Mouse (Mus musculus) hindbrain, embryonic 15.5 days (tissue): ENCODE data around the gene Nhlrc3. TPM values are rescaled to one million over a fixed set of nuclear protein-coding genes. Genes with fewer than 3 reads are reported as not detected.
A peak's percentile ranks its signal among the peaks of the same experiment; 100 is the strongest.

Experiments used
- ATAC-seq: fragments of 200-750 bp; cut with Nextera tagmentation; 2 replicates; pipeline ENCODE4 v1.8.0; 2017; ENCODE audit warnings: low read depth, moderate number of reproducible peaks, moderate TSS enrichment; ENCODE audit not compliant: low FRiP score
- H3K27ac ChIP-seq: fragments of 300-500 bp; sonication (generic); replicated peaks from 2 replicates; pipeline ENCODE4 v1.5.1; 2015; ENCODE audit warnings: mild to moderate bottlenecking, inconsistent platforms
- H3K27me3 ChIP-seq: fragments of 300-500 bp; sonication (generic); 2 replicates; pipeline ENCODE4 v1.6.1; 2015; ENCODE audit warnings: control low read depth, inconsistent platforms
- H3K36me3 ChIP-seq: fragments of 300-500 bp; sonication (generic); 2 replicates; pipeline ENCODE4 v1.6.1; 2015; ENCODE audit warnings: control low read depth, inconsistent platforms
- H3K4me1 ChIP-seq: fragments of 300-500 bp; sonication (generic); replicated peaks from 2 replicates; pipeline ENCODE4 v1.6.1; 2015; ENCODE audit warnings: control low read depth, inconsistent platforms
- H3K4me2 ChIP-seq: fragments of 300-500 bp; sonication (generic); 2 replicates; pipeline ENCODE4 v1.6.1; 2015; ENCODE audit warnings: moderate library complexity, mild to moderate bottlenecking, inconsistent platforms
- H3K4me3 ChIP-seq: fragments of 300-500 bp; sonication (generic); 2 replicates; pipeline ENCODE4 v1.5.1; 2015; ENCODE audit warnings: mild to moderate bottlenecking, inconsistent platforms
- H3K9ac ChIP-seq: fragments of 300-500 bp; sonication (generic); 2 replicates; pipeline ENCODE4 v1.6.1; 2015; ENCODE audit warnings: inconsistent platforms
- H3K9me3 ChIP-seq: fragments of 300-500 bp; sonication (generic); 2 replicates; pipeline ENCODE4 v1.6.1; 2016; ENCODE audit warnings: control low read depth, inconsistent platforms
- WGBS: fragments of 180-500 bp; shearing (Covaris S2); methylation state at CpG from one replicate; pipeline ENCODE4 v1.1.7; 2015; 5-methylcytosine and 5-hydroxymethylcytosine counted together
- polyA plus RNA-seq: library from polyadenylated mRNA; unstranded; fragments of >200 nt; fragmentation: Nextera tagmentation; extraction: Ambion mirVana; gene quantifications from 2 replicates; pipeline ENCODE4 v1.2.1, GENCODE M21; 2015

The Nhlrc3 gene
- polyA plus RNA-seq, 1 experiment from 2014 or later = 8.8 TPM

GRCm38 (mm10) chr3:53453346-53453745, 9.8 kb downstream of the Nhlrc3 start:
- Histone ChIP-seq H3K36me3 (peaks cover 60% of the 10 kb centered on the region), H3K27me3 (no peaks in the 10 kb centered on the region), H3K4me2 (no peak overlapping the region), H3K27ac (no peak overlapping the region), H3K4me1 (no peaks in the 10 kb centered on the region), H3K9me3 (no peaks in the 10 kb centered on the region), H3K4me3 (no peak overlapping the region), H3K9ac (no peak overlapping the region)
- ATAC-seq = no peak
- WGBS = 94% methylated on average over 7 of the region's 7 CpGs

GRCm38 (mm10) chr3:53452351-53452750, 10.8 kb downstream of the Nhlrc3 start:
- H3K27me3 ChIP-seq = no peaks in the 10 kb centered on the region
- H3K4me3 ChIP-seq = no peak overlapping the region
- no peak for ATAC-seq
- H3K4me2 ChIP-seq = no peak overlapping the region
- no peaks in the 10 kb centered on the region; the same call in 1 of the 2 replicates for H3K4me1 ChIP-seq
- 94% methylated on average over 10 of the region's 10 CpGs for WGBS
- H3K9ac ChIP-seq = no peak overlapping the region
- H3K9me3 ChIP-seq = no peaks in the 10 kb centered on the region
- no peak overlapping the region for H3K27ac ChIP-seq
- H3K36me3 ChIP-seq = peaks cover 54% of the 10 kb centered on the region

- no peak for ATAC-seq
- Histone ChIP-seq H3K4me3 (no peak overlapping the region), H3K27me3 (no peaks in the 10 kb centered on the region), H3K4me2 (no peak overlapping the region), H3K27ac (no peak overlapping the region), H3K9me3 (no peaks in the 10 kb centered on the region), H3K36me3 (peaks cover 39% of the 10 kb centered on the region), H3K9ac (no peak overlapping the region), H3K4me1 (no peaks in the 10 kb centered on the region; the same call in 1 of the 2 replicates)
- 89% methylated on average over 11 of the region's 11 CpGs for WGBS
These were observed 12.5 kb downstream of the Nhlrc3 start for GRCm38 (mm10) chr3:53450666-53451065.

- Histone ChIP-seq H3K4me2 (no peak overlapping the region), H3K9ac (no peak overlapping the region), H3K27me3 (no peaks in the 10 kb centered on the region), H3K4me3 (no peak overlapping the region), H3K4me1 (peaks cover 3% of the 10 kb centered on the region; the same call in 1 of the 2 replicates), H3K9me3 (no peaks in the 10 kb centered on the region), H3K27ac (no peak overlapping the region), H3K36me3 (peaks cover 32% of the 10 kb centered on the region)
- 32% methylated on average over 2 of the region's 2 CpGs for WGBS
- ATAC-seq = peak; percentile 79
These were observed 14.9 kb downstream of the Nhlrc3 start for GRCm38 (mm10) chr3:53448208-53448607.

- Histone ChIP-seq H3K4me3 (no peak overlapping the region), H3K4me2 (no peak overlapping the region), H3K36me3 (peaks cover 23% of the 10 kb centered on the region), H3K27me3 (no peaks in the 10 kb centered on the region), H3K4me1 (peaks cover 3% of the 10 kb centered on the region; the same call in 1 of the 2 replicates), H3K9ac (no peak overlapping the region), H3K9me3 (no peaks in the 10 kb centered on the region), H3K27ac (no peak overlapping the region)
- ATAC-seq = no peak
- 85% methylated on average over 3 of the region's 3 CpGs for WGBS
These were observed 16.3 kb downstream of the Nhlrc3 start for GRCm38 (mm10) chr3:53446801-53447200.

- peaks cover 3% of the 10 kb centered on the region; the same call in 1 of the 2 replicates for H3K4me1 ChIP-seq
- 29% methylated on average over 5 of the region's 5 CpGs for WGBS
- no peak overlapping the region for H3K4me2 ChIP-seq
- no peak overlapping the region for H3K4me3 ChIP-seq
- H3K36me3 ChIP-seq = peaks cover 12% of the 10 kb centered on the region; the same call in 1 of the 2 replicates
- H3K9me3 ChIP-seq = no peaks in the 10 kb centered on the region
- peak; percentile 52; the same call in 1 of the 2 replicates for ATAC-seq
- no peaks in the 10 kb centered on the region for H3K27me3 ChIP-seq
- H3K27ac ChIP-seq = no peak overlapping the region
- H3K9ac ChIP-seq = no peak overlapping the region
These were observed 17.6 kb downstream of the Nhlrc3 start for GRCm38 (mm10) chr3:53445540-53445939.

GRCm38 (mm10) chr3:53436550-53436949, 26.6 kb downstream of the Nhlrc3 start:
- H3K9ac ChIP-seq = no peak overlapping the region
- ATAC-seq = no peak
- 80% methylated on average over 5 of the region's 5 CpGs for WGBS
- no peak overlapping the region for H3K4me3 ChIP-seq
- H3K9me3 ChIP-seq = no peaks in the 10 kb centered on the region
- 0 out of 2 replicates have a peak, but pooled peaks cover 4% of the 10 kb centered on the region for H3K27me3 ChIP-seq
- H3K36me3 ChIP-seq = no peaks in the 10 kb centered on the region
- H3K4me2 ChIP-seq = no peak overlapping the region
- H3K4me1 ChIP-seq = no peaks in the 10 kb centered on the region
- H3K27ac ChIP-seq = no peak overlapping the region

- Histone ChIP-seq H3K4me1 (no peaks in the 10 kb centered on the region), H3K36me3 (no peaks in the 10 kb centered on the region), H3K9ac (no peak overlapping the region), H3K4me2 (no peak overlapping the region), H3K27me3 (0 out of 2 replicates have a peak, but pooled peaks cover 4% of the 10 kb centered on the region), H3K27ac (no peak overlapping the region), H3K9me3 (no peaks in the 10 kb centered on the region), H3K4me3 (no peak overlapping the region)
- WGBS = 81% methylated on average over 3 of the region's 3 CpGs
- no peak for ATAC-seq
These were observed 28.5 kb downstream of the Nhlrc3 start for GRCm38 (mm10) chr3:53434610-53435009.

- H3K36me3 ChIP-seq = no peaks in the 10 kb centered on the region
- 81% methylated on average over 4 of the region's 4 CpGs for WGBS
- no peak overlapping the region for H3K4me2 ChIP-seq
- no peak overlapping the region for H3K4me3 ChIP-seq
- H3K9ac ChIP-seq = no peak overlapping the region
- H3K27me3 ChIP-seq = no peaks in the 10 kb centered on the region
- H3K27ac ChIP-seq = no peak overlapping the region
- H3K9me3 ChIP-seq = no peaks in the 10 kb centered on the region
- no peak for ATAC-seq
- H3K4me1 ChIP-seq = no peaks in the 10 kb centered on the region
These were observed 39.6 kb downstream of the Nhlrc3 start for GRCm38 (mm10) chr3:53423576-53423975.

GRCm38 (mm10) chr3:53422691-53423090, 40.4 kb downstream of the Nhlrc3 start:
- WGBS = 59% methylated on average over 1 of the region's 1 CpGs
- Histone ChIP-seq H3K4me3 (no peak overlapping the region), H3K27ac (no peak overlapping the region), H3K4me1 (no peaks in the 10 kb centered on the region; the same call in 1 of the 2 replicates), H3K4me2 (no peak overlapping the region), H3K36me3 (no peaks in the 10 kb centered on the region), H3K9ac (no peak overlapping the region), H3K27me3 (no peaks in the 10 kb centered on the region), H3K9me3 (no peaks in the 10 kb centered on the region)
- no peak for ATAC-seq

GRCm38 (mm10) chr3:53421656-53422055, 41.5 kb downstream of the Nhlrc3 start:
- no peaks in the 10 kb centered on the region; the same call in 1 of the 2 replicates for H3K4me1 ChIP-seq
- H3K4me2 ChIP-seq = no peak overlapping the region
- no peaks in the 10 kb centered on the region for H3K27me3 ChIP-seq
- no peak for ATAC-seq
- no peaks in the 10 kb centered on the region for H3K36me3 ChIP-seq
- H3K4me3 ChIP-seq = no peak overlapping the region
- no peak overlapping the region for H3K9ac ChIP-seq
- H3K9me3 ChIP-seq = no peaks in the 10 kb centered on the region
- 88% methylated on average over 12 of the region's 12 CpGs for WGBS
- no peak overlapping the region for H3K27ac ChIP-seq

- H3K9ac ChIP-seq = no peak overlapping the region
- no peaks in the 10 kb centered on the region for H3K27me3 ChIP-seq
- H3K36me3 ChIP-seq = no peaks in the 10 kb centered on the region
- 58% methylated on average over 7 of the region's 7 CpGs for WGBS
- H3K4me3 ChIP-seq = no peak overlapping the region
- H3K4me2 ChIP-seq = no peak overlapping the region
- no peaks in the 10 kb centered on the region for H3K9me3 ChIP-seq
- no peak for ATAC-seq
- H3K27ac ChIP-seq = no peak overlapping the region
- H3K4me1 ChIP-seq = peaks cover 8% of the 10 kb centered on the region
These were observed 45.4 kb downstream of the Nhlrc3 start for GRCm38 (mm10) chr3:53417701-53418100.

- Histone ChIP-seq H3K36me3 (no peaks in the 10 kb centered on the region), H3K4me2 (no peak overlapping the region), H3K9ac (no peak overlapping the region), H3K27ac (no peak overlapping the region), H3K4me1 (peaks cover 8% of the 10 kb centered on the region), H3K9me3 (no peaks in the 10 kb centered on the region), H3K27me3 (no peaks in the 10 kb centered on the region), H3K4me3 (no peak overlapping the region)
- WGBS = 43% methylated on average over 5 of the region's 5 CpGs
- ATAC-seq = 0 out of 2 replicates have a peak, but pooled peaks have one; percentile 66
These were observed 47.1 kb downstream of the Nhlrc3 start for GRCm38 (mm10) chr3:53416036-53416506.
